In the genomic region with DNA sequence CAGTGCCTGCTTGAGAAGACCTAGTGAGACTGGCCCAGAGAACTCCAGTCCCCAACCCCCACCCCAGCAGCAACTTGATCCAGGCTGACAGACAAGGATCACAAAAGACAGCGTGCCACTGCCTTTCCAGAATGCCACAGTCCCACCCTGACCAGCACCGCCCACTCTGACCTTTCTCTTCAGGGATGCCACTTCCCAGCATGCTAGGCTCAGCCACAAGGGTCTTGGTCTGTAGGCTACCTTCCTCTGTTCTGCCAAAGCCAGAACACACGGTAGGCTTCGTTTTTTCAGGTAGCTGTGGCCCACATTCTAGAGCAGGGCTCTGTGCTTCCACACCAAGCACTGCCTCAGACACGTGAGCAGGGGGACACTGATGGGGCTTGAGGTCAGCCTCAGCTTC, we compare ENCODE assay signal across 21 mouse cellular contexts. TPM values are rescaled to one million over a fixed set of nuclear protein-coding genes. Genes with fewer than 3 reads are reported as not detected.
A peak's percentile ranks its signal among the peaks of the same experiment; 100 is the strongest.
DNase-seq lines count a peak whose midpoint lies in the region; ATAC-seq lines count a peak whose summit lies in the region.
"Had no signal": no experiment of that assay in that cellular context is flagged by ENCODE, and none has a peak within 500 bp of the region (broad histone marks: within the 10 kb centered on the region; RNA-seq: fewer than 3 reads in every experiment).

No protein-coding gene starts in this region.

- peaks cover 100% of the 10 kb centered on the region for H3K36me3 ChIP-seq in kidney, embryonic 15.5 days

- H3K27ac ChIP-seq in kidney, embryonic 15.5 days = no peak overlapping the region
- H3K27ac ChIP-seq: embryonic facial prominence, embryonic 12.5 days; heart, embryonic 13.5 days; hindbrain, embryonic 15.5 days had no signal

- H3K4me2 ChIP-seq in kidney, embryonic 15.5 days = no peak overlapping the region
- H3K4me2 ChIP-seq: embryonic facial prominence, embryonic 12.5 days; heart, embryonic 13.5 days; hindbrain, embryonic 15.5 days had no signal

- WGBS in kidney, embryonic 15.5 days = 75% methylated on average over 5 of the region's 5 CpGs

- ATAC-seq in kidney, embryonic 15.5 days (replicated peaks; ENCODE audit: low FRiP score) = 0 out of 2 replicates have a peak, but pooled peaks have one; percentile 9
- ATAC-seq: forebrain, postnatal 0 days; inflammation-experienced regulatory T-cells, adult 6 months; intestine, postnatal 0 days had no signal

- no peaks in the 10 kb centered on the region for H3K9me3 ChIP-seq in kidney, embryonic 15.5 days (replicated peaks)
- H3K9me3 ChIP-seq: embryonic facial prominence, embryonic 12.5 days; heart, embryonic 13.5 days; hindbrain, embryonic 15.5 days had no signal

- H3K4me3 ChIP-seq in kidney, embryonic 15.5 days (replicated peaks) = no peak overlapping the region
- H3K4me3 ChIP-seq: embryonic facial prominence, embryonic 12.5 days; heart, embryonic 13.5 days; hindbrain, embryonic 15.5 days had no signal

- H3K4me1 ChIP-seq in kidney, embryonic 15.5 days = no peaks in the 10 kb centered on the region
- H3K4me1 ChIP-seq: embryonic facial prominence, embryonic 12.5 days; heart, embryonic 13.5 days; hindbrain, embryonic 15.5 days had no signal

- no peaks in the 10 kb centered on the region for H3K27me3 ChIP-seq in kidney, embryonic 15.5 days
- H3K27me3 ChIP-seq: embryonic facial prominence, embryonic 12.5 days; heart, embryonic 13.5 days; hindbrain, embryonic 15.5 days had no signal

- DNase-seq in embryo, embryonic 10 days (ENCODE audit: low spot score) = peak; percentile 22
- DNase-seq in embryo, embryonic 9.5 days (ENCODE audit: extremely low spot score) = no peak
- DNase-seq in kidney, adult 8-10 months = no peak
- DNase-seq in embryo, embryonic 10.5 days (ENCODE audit: low spot score) = peak; percentile 17
- DNase-seq in embryo, embryonic 11 days = peak; percentile 13
- DNase-seq in gastrocnemius, postnatal 25 days = no peak
- DNase-seq: adrenal gland, adult 2 months; adrenal gland, postnatal 25 days; cerebellum, adult 9-10 months; forebrain, postnatal 0 days; gastrocnemius, postnatal 14 days; heart, adult 11 months; heart, postnatal 4 days; kidney, adult 9 months had no signal

- no peak overlapping the region for H3K9ac ChIP-seq in kidney, embryonic 15.5 days
- H3K9ac ChIP-seq: embryonic facial prominence, embryonic 12.5 days; forebrain, postnatal 0 days; heart, embryonic 13.5 days; hindbrain, embryonic 15.5 days had no signal

RNA-seq across cellular contexts. Expression of gene Selenoo, which starts 13.8 kb away (rescaled TPM):
- polyA plus RNA-seq in kidney, embryonic 15.5 days (2015; fragmentation: Nextera tagmentation; extraction: Ambion mirVana) = 18.0 and 19.9 TPM in 2 replicates
- total RNA-seq in gastrocnemius, postnatal 25 days (2021) = 10 to 100 TPM; 12.2 to 12.7 TPM

RNA-seq across cellular contexts. Expression of gene Tubgcp6, which starts 20.3 kb away (rescaled TPM):
- polyA plus RNA-seq in kidney, embryonic 15.5 days (2015; fragmentation: Nextera tagmentation; extraction: Ambion mirVana) = 13.8 and 16.0 TPM in 2 replicates
- 1 to 10 TPM; 6.5 to 8.4 TPM for total RNA-seq in gastrocnemius, postnatal 25 days (2021)

RNA-seq across cellular contexts. Expression of gene Hdac10, which starts 25.9 kb away (rescaled TPM):
- 17.8 and 19.3 TPM in 2 replicates for polyA plus RNA-seq in kidney, embryonic 15.5 days (2015; fragmentation: Nextera tagmentation; extraction: Ambion mirVana)
- 1 to 10 TPM; 5.3 to 6.5 TPM for total RNA-seq in gastrocnemius, postnatal 25 days (2021)

RNA-seq across cellular contexts. Expression of gene Trabd, which starts 27.7 kb away (rescaled TPM):
- polyA plus RNA-seq in kidney, embryonic 15.5 days (2015; fragmentation: Nextera tagmentation; extraction: Ambion mirVana) = 46.1 and 52.5 TPM in 2 replicates
- 10 to 100 TPM; 22.7 to 26.2 TPM for total RNA-seq in gastrocnemius, postnatal 25 days (2021)

RNA-seq across cellular contexts. Expression of gene Mapk12, which starts 37.9 kb away (rescaled TPM):
- 14.8 and 16.7 TPM in 2 replicates for polyA plus RNA-seq in kidney, embryonic 15.5 days (2015; fragmentation: Nextera tagmentation; extraction: Ambion mirVana)
- 100 to 1,000 TPM; 140 to 157 TPM for total RNA-seq in gastrocnemius, postnatal 25 days (2021)
- total RNA-seq: common myeloid progenitor, adult 5-6 weeks had no signal

Comparison
In these comparisons a context has a peak if more than half of its experiments do, and no peak if none do; other contexts are left out.
1. DNase-seq: peak in embryo, embryonic 10 days (single experiment), embryo, embryonic 10.5 days (single experiment) and embryo, embryonic 11 days (single experiment); none in embryo, embryonic 9.5 days (single experiment), kidney, adult 8-10 months (0 of 2) and gastrocnemius, postnatal 25 days (single experiment).